Mouse (Mus musculus) kidney, postnatal 25 days (tissue): ENCODE results near the gene Adam4.
"Not testable (repeated sequence)": the region's sequence is repeated elsewhere in the genome, so short reads cannot be mapped to it uniquely, and the experiment has no call there.

Source experiments
- DNase-seq, 2 experiments: peaks; one replicate each; pipeline ENCODE4 v3.0.0; 2021; ENCODE audit warnings: mixed read lengths in 2 of 2

Adam4 gene

GRCm38 (mm10) chr12:81421846-81422245, at the start of gene Adam4:
Adam4 (minus strand) TSS chr12:81421946.
- no peak for DNase-seq

DNA sequence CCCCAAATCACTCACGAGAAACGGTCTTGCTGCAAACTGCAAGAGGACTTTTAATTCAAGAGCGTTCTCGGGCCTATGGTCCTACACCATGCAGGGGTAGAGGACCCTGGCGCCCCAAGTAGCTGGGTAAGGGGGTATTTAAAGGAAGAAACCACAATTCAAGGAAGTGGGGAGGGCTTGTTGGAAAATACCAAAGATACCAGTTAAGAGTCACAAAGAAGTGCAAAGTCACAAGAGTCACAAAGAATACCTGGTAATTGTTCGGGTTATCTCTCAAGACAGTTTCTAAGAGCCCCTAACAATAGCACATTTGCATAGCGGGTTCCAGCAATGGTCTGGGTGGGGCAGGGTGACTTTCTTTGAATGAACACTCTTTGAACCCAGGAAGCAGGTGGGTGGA, 37.3 kb upstream of the Adam4 start:
- not testable (repeated sequence) for DNase-seq

DNA sequence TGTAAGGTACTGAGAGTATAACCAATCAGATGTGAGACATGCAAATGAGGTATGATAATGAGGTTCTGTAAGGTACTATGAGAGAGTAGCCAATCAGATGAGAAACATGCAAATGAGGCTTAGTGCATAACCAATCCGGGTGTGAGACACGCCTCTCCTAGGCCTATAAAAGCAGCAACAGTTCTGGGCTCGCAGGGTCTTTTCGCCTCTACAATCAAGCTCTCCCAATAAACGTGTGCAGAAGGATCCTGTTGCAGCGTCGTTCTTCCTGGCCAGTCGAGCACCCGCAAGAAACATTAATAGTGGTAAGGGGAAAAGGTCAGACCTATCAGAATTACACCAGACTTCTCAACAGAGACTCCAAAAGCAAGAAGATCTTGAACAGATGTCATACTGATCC, 17.2 kb upstream of the Adam4 start:
- DNase-seq: not testable (repeated sequence)

DNA sequence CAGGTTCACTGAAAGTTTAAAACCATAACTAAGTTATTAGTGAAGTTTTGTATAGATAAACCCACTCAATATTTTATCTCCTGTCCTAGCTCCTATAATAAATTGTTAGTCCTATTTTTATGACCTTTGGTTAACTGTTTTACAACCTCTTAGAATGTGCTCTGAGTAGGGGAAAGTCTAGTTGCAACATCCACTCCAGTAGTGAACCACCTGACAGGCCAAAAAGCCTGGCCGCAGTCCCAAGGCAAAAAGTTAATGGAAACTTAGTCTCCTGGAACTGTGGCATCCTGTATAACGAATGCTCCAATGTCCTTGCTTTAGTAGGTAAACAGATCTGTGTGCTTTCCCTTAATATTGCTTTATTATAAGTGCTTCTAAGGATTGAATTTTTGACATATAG, 13.0 kb upstream of the Adam4 start:
- peak in 1 of 2 experiments; percentile 19 for DNase-seq

- no peak for DNase-seq
These were observed 8.5 kb downstream of the Adam4 start for GRCm38 (mm10) chr12:81413211-81413610.

- DNase-seq: no peak
These were observed 12.8 kb downstream of the Adam4 start for GRCm38 (mm10) chr12:81408966-81409365.

GRCm38 (mm10) chr12:81402187-81402586, 19.6 kb downstream of the Adam4 start:
- peak; percentile 59 to 70 for DNase-seq

GRCm38 (mm10) chr12:81379364-81379763, 42.4 kb downstream of the Adam4 start, which contains the start of gene Gm4787:
Gm4787 (minus strand) TSS chr12:81379464.
- DNase-seq: not testable (repeated sequence)
